Mouse (Mus musculus) cerebellum, adult (tissue): ENCODE data around the gene Map4k3.
"Not testable (repeated sequence)": the region's sequence is repeated elsewhere in the genome, so short reads cannot be mapped to it uniquely, and the experiment has no call there.

Experiments
- ATAC-seq: cut with Nextera tagmentation; 2 replicates; pipeline ENCODE4 v1.9.2; 2017; ENCODE audit warnings: mild to moderate bottlenecking, moderate library complexity, mixed read lengths; ENCODE audit not compliant: insufficient number of reproducible peaks, low FRiP score, low TSS enrichment

The Map4k3 gene

GRCm38 (mm10) chr17:80572187-80572935 is 155.9 kb downstream of the Map4k3 start:
- no peak for ATAC-seq

GRCm38 (mm10) chr17:80571460-80571859 is 156.8 kb downstream of the Map4k3 start:
- no peak for ATAC-seq

- ATAC-seq, result not testable (repeated sequence)
Observed at GRCm38 (mm10) chr17:80569718-80570117, 158.6 kb downstream of the Map4k3 start.

GRCm38 (mm10) chr17:80568842-80569601 is 159.3 kb downstream of the Map4k3 start:
- ATAC-seq, result no peak

GRCm38 (mm10) chr17:80568441-80568840 is 159.8 kb downstream of the Map4k3 start:
- ATAC-seq, result no peak

- no peak for ATAC-seq
Observed at GRCm38 (mm10) chr17:80564611-80564924, 163.7 kb downstream of the Map4k3 start.

- not testable (repeated sequence) for ATAC-seq
Observed at GRCm38 (mm10) chr17:80563762-80564610, 164.3 kb downstream of the Map4k3 start.

- ATAC-seq, result no peak
Observed at GRCm38 (mm10) chr17:80562792-80563191, 165.5 kb downstream of the Map4k3 start.

- peak; percentile 54; the same call in 1 of the 2 replicates for ATAC-seq
Observed at GRCm38 (mm10) chr17:80560669-80561401, 167.4 kb downstream of the Map4k3 start.

GRCm38 (mm10) chr17:80559745-80560144 is 168.5 kb downstream of the Map4k3 start:
- no peak; the same call in 1 of the 2 replicates for ATAC-seq

GRCm38 (mm10) chr17:80559050-80559449 is 169.2 kb downstream of the Map4k3 start:
- no peak for ATAC-seq

- no peak for ATAC-seq
Observed at GRCm38 (mm10) chr17:80558583-80558982, 169.7 kb downstream of the Map4k3 start.

GRCm38 (mm10) chr17:80557461-80557860 is 170.8 kb downstream of the Map4k3 start:
- no peak for ATAC-seq

GRCm38 (mm10) chr17:80553318-80554270 is 174.7 kb downstream of the Map4k3 start:
- ATAC-seq, result peak; percentile 90

- ATAC-seq, result no peak
Observed at GRCm38 (mm10) chr17:80552653-80553052, 175.6 kb downstream of the Map4k3 start.

- ATAC-seq, result no peak
Observed at GRCm38 (mm10) chr17:80550981-80551380, 177.3 kb downstream of the Map4k3 start.

GRCm38 (mm10) chr17:80546846-80547245 is 181.4 kb downstream of the Map4k3 start:
- ATAC-seq, result no peak

GRCm38 (mm10) chr17:80546227-80546626 is 182.1 kb downstream of the Map4k3 start:
- ATAC-seq, result no peak

GRCm38 (mm10) chr17:80543646-80544045 is 184.6 kb downstream of the Map4k3 start:
- no peak for ATAC-seq
